Mouse (Mus musculus): ENCODE measurements around the gene Wfdc13. TPM values are rescaled to one million over a fixed set of nuclear protein-coding genes. Genes with fewer than 3 reads are reported as not detected.

Wfdc13 gene
- not detected for total RNA-seq (2021)
- long read RNA-seq, experiment 1, result 0 reads
- long read RNA-seq, experiment 2, result 0 reads

- no peak for TF ChIP-seq CTCF (IDR thresholded peaks at IDR 0.05)
- no peak within 1 kb of the TSS for H3K4me3 ChIP-seq
- intact Hi-C loops (cut with DNase I), result no loop called here
Measured at GRCm38 (mm10) chr2:164684807-164685206, at the start of gene Wfdc13. Gene Wfdc13 (plus strand): TSS chr2:164685107.

GRCm38 (mm10) chr2:164635266-164635665 is 49.6 kb upstream of the Wfdc13 start:
- no peak for DNase-seq
- TF ChIP-seq CTCF (IDR thresholded peaks at IDR 0.05), result no peak
- Histone ChIP-seq H3K27ac (no peak overlapping the region), H3K4me3 (no peak overlapping the region)
- intact Hi-C loops (cut with DNase I), result no loop called here

More at GRCm38 (mm10) chr2:164684807-164685206, at the start of gene Wfdc13:
- DNase-seq, result no peak
- H3K27ac ChIP-seq, result no peak within 1 kb of the TSS

GRCm38 (mm10) chr2:164638696-164639095 is 46.2 kb upstream of the Wfdc13 start, which contains the start of gene Wfdc16:
Gene Wfdc16 (minus strand): TSS chr2:164638796.
- TF ChIP-seq CTCF (IDR thresholded peaks at IDR 0.05), result no peak
- Histone ChIP-seq H3K27ac (no peak within 1 kb of the TSS), H3K4me3 (no peak within 1 kb of the TSS)
- no peak for DNase-seq
- intact Hi-C loops (cut with DNase I), result no loop called here

GRCm38 (mm10) chr2:164641129-164641528 is 43.8 kb upstream of the Wfdc13 start:
- Histone ChIP-seq H3K27ac (no peak overlapping the region), H3K4me3 (no peak overlapping the region)
- no peak for TF ChIP-seq CTCF (IDR thresholded peaks at IDR 0.05)
- DNase-seq, result no peak
- intact Hi-C loops (cut with DNase I), result no loop called here

- Histone ChIP-seq H3K27ac (no peak overlapping the region), H3K4me3 (no peak overlapping the region)
- intact Hi-C loops (cut with DNase I), result no loop called here
- no peak for DNase-seq
- no peak for TF ChIP-seq CTCF (IDR thresholded peaks at IDR 0.05)
Measured at GRCm38 (mm10) chr2:164641881-164642673, 42.8 kb upstream of the Wfdc13 start.

- TF ChIP-seq CTCF (IDR thresholded peaks at IDR 0.05), result peak; percentile 75
- H3K4me3 ChIP-seq, result no peak within 1 kb of the TSS
- DNase-seq, result peak; percentile 28
- H3K27ac ChIP-seq, result no peak within 1 kb of the TSS
- intact Hi-C loops (cut with DNase I), result no loop called here
Measured at GRCm38 (mm10) chr2:164655858-164656257, 29.0 kb upstream of the Wfdc13 start, which contains the start of gene Wfdc10. Gene Wfdc10 (plus strand): TSS chr2:164656046.

- DNase-seq, result no peak
- intact Hi-C loops (cut with DNase I), result no loop called here
- TF ChIP-seq CTCF (IDR thresholded peaks at IDR 0.05), result no peak
- Histone ChIP-seq H3K4me3 (no peak within 1 kb of the TSS), H3K27ac (no peak within 1 kb of the TSS)
Measured at GRCm38 (mm10) chr2:164656483-164656882, 28.4 kb upstream of the Wfdc13 start, which contains the start of gene Wfdc9. Gene Wfdc9 (minus strand): TSS chr2:164656583.

- no peak overlapping the region for H3K4me3 ChIP-seq
- TF ChIP-seq CTCF (IDR thresholded peaks at IDR 0.05), result no peak
- no peak for DNase-seq
- H3K27ac ChIP-seq, result no peak overlapping the region
- intact Hi-C loops (cut with DNase I), result no loop called here
Measured at GRCm38 (mm10) chr2:164664851-164665250, 20.1 kb upstream of the Wfdc13 start.

GRCm38 (mm10) chr2:164670261-164670660 is 14.6 kb upstream of the Wfdc13 start:
- intact Hi-C loops (cut with DNase I), result no loop called here
- DNase-seq, result no peak
- Histone ChIP-seq H3K27ac (no peak overlapping the region), H3K4me3 (no peak overlapping the region)
- TF ChIP-seq CTCF (IDR thresholded peaks at IDR 0.05), result no peak

GRCm38 (mm10) chr2:164670938-164671337 is 14.0 kb upstream of the Wfdc13 start:
- DNase-seq, result no peak
- intact Hi-C loops (cut with DNase I), result no loop called here
- no peak overlapping the region for H3K27ac ChIP-seq
- TF ChIP-seq CTCF (IDR thresholded peaks at IDR 0.05), result no peak
- H3K4me3 ChIP-seq, result no peak overlapping the region

GRCm38 (mm10) chr2:164673987-164674386 is 10.9 kb upstream of the Wfdc13 start, which contains the start of gene Wfdc11:
Gene Wfdc11 (minus strand): TSS chr2:164674087.
- Histone ChIP-seq H3K4me3 (no peak within 1 kb of the TSS), H3K27ac (no peak within 1 kb of the TSS)
- intact Hi-C loops (cut with DNase I), result no loop called here
- no peak for DNase-seq
- no peak for TF ChIP-seq CTCF (IDR thresholded peaks at IDR 0.05)

- intact Hi-C loops (cut with DNase I), result loop anchor here (5.0 kb wide), 1 partner anchor 51 kb away; no protein-coding TSS in a partner anchor
- DNase-seq, result no peak
- TF ChIP-seq CTCF (IDR thresholded peaks at IDR 0.05), result peak; percentile 12; the same call in 1 of the 2 replicates
- Histone ChIP-seq H3K27ac (no peak overlapping the region), H3K4me3 (no peak overlapping the region)
Measured at GRCm38 (mm10) chr2:164676103-164676502, 8.8 kb upstream of the Wfdc13 start.

- intact Hi-C loops (cut with DNase I), result loop anchor here (5.0 kb wide), 1 partner anchor 50 kb away; no protein-coding TSS in a partner anchor
- no peak for DNase-seq
- no peak for TF ChIP-seq CTCF (IDR thresholded peaks at IDR 0.05)
Measured at GRCm38 (mm10) chr2:164676916-164677685, 7.8 kb upstream of the Wfdc13 start.

More at GRCm38 (mm10) chr2:164676916-164677685, 7.8 kb upstream of the Wfdc13 start:
- no peak overlapping the region for H3K27ac ChIP-seq
- H3K4me3 ChIP-seq, result no peak overlapping the region
